In the genomic region with DNA sequence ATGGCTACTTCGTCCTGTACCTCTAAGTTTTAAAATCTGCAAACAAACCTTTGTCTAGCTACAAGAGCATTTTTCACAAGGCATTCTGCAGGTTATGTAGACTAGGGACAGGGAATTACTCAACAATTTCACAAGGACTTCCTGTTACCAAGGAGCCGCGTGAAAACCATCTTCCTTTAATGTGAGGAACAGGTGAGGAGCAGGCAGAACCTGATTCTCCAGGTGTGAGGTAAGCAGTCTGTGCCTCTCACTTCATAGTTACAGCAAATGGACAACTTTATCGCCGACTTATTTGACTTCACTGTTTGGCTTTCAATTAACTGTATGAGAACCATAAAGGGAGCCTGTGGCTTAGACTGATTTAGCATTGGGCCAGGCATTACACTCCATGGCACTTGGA, we compare ENCODE assay signal across 23 mouse cellular contexts. TPM values are rescaled to one million over a fixed set of nuclear protein-coding genes. Genes with fewer than 3 reads are reported as not detected.
DNase-seq lines count a peak whose midpoint lies in the region; ATAC-seq and TF ChIP-seq lines count a peak whose summit lies in the region.
"Had no signal": no experiment of that assay in that cellular context is flagged by ENCODE, and none has a peak within 500 bp of the region (broad histone marks: within the 10 kb centered on the region; RNA-seq: fewer than 3 reads in every experiment).

A gene (plus strand): TSS at position 186 of the 400 bp plus-strand sequence.

- no peak for ATAC-seq in limb, embryonic 14.5 days (ENCODE audit: low FRiP score, low read depth)
- ATAC-seq in intestine, postnatal 0 days = peak; percentile 79
- ATAC-seq in stomach, embryonic 15.5 days (ENCODE audit: insufficient read depth, low FRiP score, low read depth) = peak; percentile 93
- no peak for ATAC-seq in hindbrain, embryonic 14.5 days (ENCODE audit: low FRiP score)
- no peak for ATAC-seq in forebrain, postnatal 0 days
- ATAC-seq: hindbrain, embryonic 16.5 days had no signal

- WGBS in limb, embryonic 14.5 days = 63% methylated on average over 5 of the region's 5 CpGs
- 86% methylated on average over 5 of the region's 5 CpGs for WGBS in limb, embryonic 10.5 days
- 23% methylated on average over 5 of the region's 5 CpGs for WGBS in intestine, postnatal 0 days
- WGBS in stomach, embryonic 15.5 days = 42% methylated on average over 5 of the region's 5 CpGs
- WGBS in hindbrain, embryonic 14.5 days = 89% methylated on average over 5 of the region's 5 CpGs
- WGBS in forebrain, postnatal 0 days = 91% methylated on average over 5 of the region's 5 CpGs

- DNase-seq in limb, embryonic 14.5 days (ENCODE audit: low spot score) = peak; percentile 10
- DNase-seq in limb, embryonic 10.5 days (ENCODE audit: low spot score) = no peak
- DNase-seq in lung, postnatal 10 days = peak; percentile 43
- DNase-seq in yolk sac, embryonic 10.5 days (ENCODE audit: low spot score) = no peak
- DNase-seq in hindbrain, embryonic 14.5 days (ENCODE audit: low spot score) = no peak
- DNase-seq in forebrain, postnatal 0 days = no peak
- DNase-seq: adrenal gland, adult 8-10 months; cerebellum, adult 11-12 months; cerebellum, postnatal 36 days; gastrocnemius, postnatal 14 days; heart, postnatal 10 days; layer of hippocampus, postnatal 36 days; left cerebral cortex, postnatal 4 days; right cerebral cortex, adult 18-20 months had no signal

- H3K36me3 ChIP-seq in limb, embryonic 14.5 days (ENCODE audit: control insufficient read depth, insufficient read depth, low read length) = peaks cover 7% of the 10 kb centered on the region; the same call in 1 of the 2 replicates
- H3K36me3 ChIP-seq in limb, embryonic 10.5 days = no peaks in the 10 kb centered on the region
- no peaks in the 10 kb centered on the region for H3K36me3 ChIP-seq in intestine, postnatal 0 days (ENCODE audit: control insufficient read depth, insufficient read depth)
- H3K36me3 ChIP-seq in stomach, embryonic 15.5 days = no peaks in the 10 kb centered on the region
- no peaks in the 10 kb centered on the region; the same call in 1 of the 2 replicates for H3K36me3 ChIP-seq in hindbrain, embryonic 14.5 days (replicated peaks; ENCODE audit: control insufficient read depth, insufficient read depth)
- H3K36me3 ChIP-seq in forebrain, postnatal 0 days (ENCODE audit: insufficient read depth) = no peaks in the 10 kb centered on the region

- H3K27ac ChIP-seq in limb, embryonic 14.5 days (replicated peaks; ENCODE audit: low read depth, low read length) = no peak within 1 kb of the TSS
- no peak within 1 kb of the TSS for H3K27ac ChIP-seq in limb, embryonic 10.5 days
- H3K27ac ChIP-seq in intestine, postnatal 0 days (ENCODE audit: low read depth, low read length) = no peak within 1 kb of the TSS
- H3K27ac ChIP-seq in stomach, embryonic 15.5 days = peak within 1 kb of the TSS; percentile 71; the same call in 1 of the 2 replicates
- H3K27ac ChIP-seq in hindbrain, embryonic 14.5 days = no peak within 1 kb of the TSS
- H3K27ac ChIP-seq in forebrain, postnatal 0 days (ENCODE audit: low read depth, low read length) = no peak within 1 kb of the TSS
- H3K27ac ChIP-seq: kidney, embryonic 15.5 days; liver, embryonic 14.5 days; midbrain, embryonic 10.5 days had no signal

- H3K4me2 ChIP-seq in limb, embryonic 14.5 days (replicated peaks; ENCODE audit: low read depth, low read length, severe bottlenecking) = no peak within 1 kb of the TSS
- no peak within 1 kb of the TSS for H3K4me2 ChIP-seq in intestine, postnatal 0 days (replicated peaks; ENCODE audit: low read depth)
- peak within 1 kb of the TSS; percentile 1; the same call in 1 of the 2 replicates for H3K4me2 ChIP-seq in stomach, embryonic 15.5 days
- H3K4me2 ChIP-seq in hindbrain, embryonic 14.5 days (replicated peaks) = no peak within 1 kb of the TSS
- no peak within 1 kb of the TSS for H3K4me2 ChIP-seq in forebrain, postnatal 0 days (ENCODE audit: low read depth)
- H3K4me2 ChIP-seq: kidney, embryonic 15.5 days had no signal

- H3K9me3 ChIP-seq in limb, embryonic 14.5 days (ENCODE audit: control insufficient read depth, low read length) = no peaks in the 10 kb centered on the region
- no peaks in the 10 kb centered on the region for H3K9me3 ChIP-seq in limb, embryonic 10.5 days (replicated peaks)
- no peaks in the 10 kb centered on the region for H3K9me3 ChIP-seq in intestine, postnatal 0 days (ENCODE audit: control insufficient read depth)
- H3K9me3 ChIP-seq in stomach, embryonic 15.5 days = no peaks in the 10 kb centered on the region
- no peaks in the 10 kb centered on the region for H3K9me3 ChIP-seq in hindbrain, embryonic 14.5 days (ENCODE audit: control insufficient read depth, low read length)
- H3K9me3 ChIP-seq in forebrain, postnatal 0 days (ENCODE audit: low read length) = no peaks in the 10 kb centered on the region
- H3K9me3 ChIP-seq: kidney, embryonic 15.5 days; midbrain, embryonic 10.5 days had no signal

- TF ChIP-seq CTCF in intestine, postnatal 0 days (IDR thresholded peaks at IDR 0.05; ENCODE audit: low read depth) = no peak
- no peak for TF ChIP-seq CTCF in forebrain, postnatal 0 days (IDR thresholded peaks at IDR 0.05; ENCODE audit: low read depth)

- no peak within 1 kb of the TSS for H3K4me3 ChIP-seq in limb, embryonic 14.5 days (replicated peaks; ENCODE audit: low read length)
- no peak within 1 kb of the TSS for H3K4me3 ChIP-seq in limb, embryonic 10.5 days
- no peak within 1 kb of the TSS for H3K4me3 ChIP-seq in intestine, postnatal 0 days (ENCODE audit: low read depth, low read length)
- H3K4me3 ChIP-seq in stomach, embryonic 15.5 days (replicated peaks) = no peak within 1 kb of the TSS
- no peak within 1 kb of the TSS for H3K4me3 ChIP-seq in hindbrain, embryonic 14.5 days (replicated peaks; ENCODE audit: low read length)
- H3K4me3 ChIP-seq in forebrain, postnatal 0 days (ENCODE audit: low read depth, low read length) = no peak within 1 kb of the TSS
- H3K4me3 ChIP-seq: kidney, embryonic 15.5 days; midbrain, embryonic 10.5 days had no signal

- no peaks in the 10 kb centered on the region for H3K4me1 ChIP-seq in limb, embryonic 14.5 days (ENCODE audit: control insufficient read depth, insufficient read depth, low read length)
- no peaks in the 10 kb centered on the region for H3K4me1 ChIP-seq in limb, embryonic 10.5 days
- no peaks in the 10 kb centered on the region for H3K4me1 ChIP-seq in intestine, postnatal 0 days (replicated peaks; ENCODE audit: control insufficient read depth, insufficient read depth, low read length)
- H3K4me1 ChIP-seq in stomach, embryonic 15.5 days = no peaks in the 10 kb centered on the region
- no peaks in the 10 kb centered on the region for H3K4me1 ChIP-seq in hindbrain, embryonic 14.5 days (replicated peaks; ENCODE audit: control insufficient read depth, insufficient read depth, low read length)
- H3K4me1 ChIP-seq in forebrain, postnatal 0 days (ENCODE audit: insufficient read depth) = no peaks in the 10 kb centered on the region
- H3K4me1 ChIP-seq: kidney, embryonic 15.5 days; midbrain, embryonic 10.5 days had no signal

- no peaks in the 10 kb centered on the region for H3K27me3 ChIP-seq in limb, embryonic 14.5 days (ENCODE audit: control insufficient read depth, insufficient read depth, low read length)
- H3K27me3 ChIP-seq in limb, embryonic 10.5 days (ENCODE audit: low read depth, poor library complexity, severe bottlenecking) = no peaks in the 10 kb centered on the region
- no peaks in the 10 kb centered on the region for H3K27me3 ChIP-seq in intestine, postnatal 0 days (replicated peaks; ENCODE audit: control insufficient read depth, insufficient read depth, low read length)
- no peaks in the 10 kb centered on the region for H3K27me3 ChIP-seq in stomach, embryonic 15.5 days (replicated peaks)
- H3K27me3 ChIP-seq in hindbrain, embryonic 14.5 days (ENCODE audit: control insufficient read depth, insufficient read depth, low read length) = no peaks in the 10 kb centered on the region
- H3K27me3 ChIP-seq in forebrain, postnatal 0 days (ENCODE audit: insufficient read depth, low read length) = no peaks in the 10 kb centered on the region
- H3K27me3 ChIP-seq: kidney, embryonic 15.5 days had no signal

- TF ChIP-seq POLR2A in limb, embryonic 14.5 days (IDR thresholded peaks at IDR 0.05; ENCODE audit: borderline replicate concordance, extremely low read depth, insufficient read depth, insufficient read length) = no peak

- H3K9ac ChIP-seq in limb, embryonic 14.5 days (ENCODE audit: low read depth, low read length, severe bottlenecking) = no peak within 1 kb of the TSS
- H3K9ac ChIP-seq in intestine, postnatal 0 days (ENCODE audit: low read depth, low read length) = no peak within 1 kb of the TSS
- H3K9ac ChIP-seq in stomach, embryonic 15.5 days = no peak within 1 kb of the TSS
- no peak within 1 kb of the TSS for H3K9ac ChIP-seq in hindbrain, embryonic 14.5 days
- H3K9ac ChIP-seq in forebrain, postnatal 0 days = no peak within 1 kb of the TSS
- H3K9ac ChIP-seq: kidney, embryonic 15.5 days; liver, embryonic 14.5 days had no signal

RNA-seq across cellular contexts. Expression of the gene that starts here (rescaled TPM):
- 0.27 and 0.36 TPM in 2 replicates for polyA plus RNA-seq in limb, embryonic 14.5 days (2012; rRNA removed)
- 1.1 and 1.3 TPM in 2 replicates for polyA plus RNA-seq in limb, embryonic 14.5 days (2014; fragmentation: Nextera tagmentation; extraction: Ambion mirVana)
- polyA plus RNA-seq in limb, embryonic 10.5 days (2016; fragmentation: Nextera tagmentation; extraction: Ambion mirVana) = 0.19 and 0.34 TPM in 2 replicates
- polyA plus RNA-seq in intestine, postnatal 0 days (2015; fragmentation: Nextera tagmentation; extraction: Ambion mirVana) = 0.18 and 0.35 TPM in 2 replicates
- polyA plus RNA-seq in stomach, embryonic 15.5 days (2015; fragmentation: Nextera tagmentation; extraction: Ambion mirVana) = 4.2 and 4.5 TPM in 2 replicates
- 0.32 and 0.33 TPM in 2 replicates for polyA plus RNA-seq in hindbrain, embryonic 14.5 days (2014; fragmentation: Nextera tagmentation; extraction: Ambion mirVana)
- 0.14 TPM in 1 of 2 replicates, not detected in the other for total RNA-seq in forebrain, postnatal 0 days (2014; rRNA removed)
- polyA plus RNA-seq in forebrain, postnatal 0 days (2015; fragmentation: Nextera tagmentation; extraction: Ambion mirVana) = 0.08 TPM in 1 of 2 replicates, not detected in the other
- total RNA-seq: adrenal gland, adult 8-10 months; gastrocnemius, postnatal 14 days; heart, postnatal 10 days; layer of hippocampus, postnatal 36 days; left cerebral cortex, postnatal 4 days; MEL had no signal
- polyA plus RNA-seq: frontal cortex, adult 2 months; liver, embryonic 14.5 days; small intestine, adult 2 months had no signal

Comparison
In these comparisons a context has a peak if more than half of its experiments do, and no peak if none do; other contexts are left out.
1. DNase-seq: peak in limb, embryonic 14.5 days (single experiment) and lung, postnatal 10 days (single experiment); none in limb, embryonic 10.5 days (single experiment), yolk sac, embryonic 10.5 days (single experiment), hindbrain, embryonic 14.5 days (single experiment) and forebrain, postnatal 0 days (single experiment).
2. Peak in ATAC-seq in intestine, postnatal 0 days; RNA of the gene not detected or under 1 TPM.